Mouse (Mus musculus) heart, embryonic 16.5 days (tissue): Measurements from ENCODE around the gene Grb2. TPM values are rescaled to one million over a fixed set of nuclear protein-coding genes. Genes with fewer than 3 reads are reported as not detected.

Source experiments
- polyA plus RNA-seq: library from polyadenylated mRNA; unstranded; fragments of >200 nt; fragmentation: Nextera tagmentation; extraction: Ambion mirVana; gene quantifications from 2 replicates; pipeline ENCODE4 v1.2.1, GENCODE M21; 2015

The Grb2 gene
- polyA plus RNA-seq, 1 experiment from 2014 or later = 118 TPM

Other genes starting within 250 kb of the Grb2 start
- 4.1 and 12.9 TPM in 2 replicates for gene Slc16a5, start 246.1 kb downstream of the Grb2 start, polyA plus RNA-seq
- 5.4 and 6.2 TPM in 2 replicates for gene Armc7, start 232.9 kb downstream of the Grb2 start, polyA plus RNA-seq
- 60.1 and 64.9 TPM in 2 replicates for gene Nt5c, start 216.7 kb downstream of the Grb2 start, polyA plus RNA-seq
- 523 and 525 TPM in 2 replicates for gene Jpt1, start 194.2 kb downstream of the Grb2 start, polyA plus RNA-seq
- 556 and 599 TPM in 2 replicates for gene Sumo2, start 172.3 kb downstream of the Grb2 start, polyA plus RNA-seq
- 107 and 117 TPM in 2 replicates for gene Nup85, start 144.2 kb downstream of the Grb2 start, polyA plus RNA-seq
- 84.4 and 86.2 TPM in 2 replicates for gene Mrps7, start 104.7 kb downstream of the Grb2 start, polyA plus RNA-seq
- gene Gga3, start 104.5 kb downstream of the Grb2 start, polyA plus RNA-seq = 15.4 and 18.8 TPM in 2 replicates
- 41.5 and 42.0 TPM in 2 replicates for gene Mif4gd, start 95.6 kb downstream of the Grb2 start, polyA plus RNA-seq
- gene Slc25a19, start 80.3 kb downstream of the Grb2 start, polyA plus RNA-seq = 55.7 and 58.1 TPM in 2 replicates
- 36.8 and 43.1 TPM in 2 replicates for gene Tmem94, start 56.8 kb upstream of the Grb2 start, polyA plus RNA-seq
- gene Caskin2, start 105.0 kb upstream of the Grb2 start, polyA plus RNA-seq = 18.9 and 22.1 TPM in 2 replicates
- gene Tsen54, start 106.1 kb upstream of the Grb2 start, polyA plus RNA-seq = 26.2 and 28.3 TPM in 2 replicates
- 17.7 and 18.2 TPM in 2 replicates for gene Llgl2, start 115.5 kb upstream of the Grb2 start, polyA plus RNA-seq
- 0.17 and 1.7 TPM in 2 replicates for gene Myo15b, start 149.8 kb upstream of the Grb2 start, polyA plus RNA-seq
- gene Smim5, start 191.4 kb upstream of the Grb2 start, polyA plus RNA-seq = 68.4 and 82.9 TPM in 2 replicates
- gene Smim6, start 203.4 kb upstream of the Grb2 start, polyA plus RNA-seq = 3.7 and 5.7 TPM in 2 replicates
- 20.2 and 23.5 TPM in 2 replicates for gene Sap30bp, start 224.7 kb upstream of the Grb2 start, polyA plus RNA-seq
- 13.2 and 13.6 TPM in 2 replicates for gene Recql5, start 224.9 kb upstream of the Grb2 start, polyA plus RNA-seq